Mouse (Mus musculus) large intestine, adult 2 months (tissue): ENCODE results near the gene Shtn1. TPM values are rescaled to one million over a fixed set of nuclear protein-coding genes. Genes with fewer than 3 reads are reported as not detected.

ENCODE experiments used
- DNase-seq: peaks from one replicate; pipeline ENCODE4 v3.0.0-alpha.2; 2012; ENCODE audit warnings: low read depth, low spot score
- WGBS: fragments of 180-500 bp; shearing (Covaris S2); methylation state at CpG from one replicate; pipeline ENCODE4 v1.1.7; 2018; 5-methylcytosine and 5-hydroxymethylcytosine counted together
- polyA plus RNA-seq: library from polyadenylated mRNA; depleted of rRNA; stranded (reverse); fragments of >200 nt; gene quantifications from 2 replicates; pipeline ENCODE4 v1.2.3, GENCODE M21; 2012

Shtn1 gene
- polyA plus RNA-seq, 1 experiment, result 4.1 TPM

- DNase-seq, result no peak
- 92% methylated on average over 6 of the region's 6 CpGs for WGBS
These were observed 21.8 kb downstream of the Shtn1 start for GRCm38 (mm10) chr19:59053931-59054631.

GRCm38 (mm10) chr19:59052783-59053490 is 23.0 kb downstream of the Shtn1 start:
- no peak for DNase-seq
- WGBS, result 76% methylated on average over 9 of the region's 9 CpGs

GRCm38 (mm10) chr19:59052053-59052452 is 23.8 kb downstream of the Shtn1 start:
- WGBS, result 61% methylated on average over 4 of the region's 4 CpGs
- no peak for DNase-seq

- WGBS, result 90% methylated on average over 9 of the region's 9 CpGs
- DNase-seq, result no peak
These were observed 24.3 kb downstream of the Shtn1 start for GRCm38 (mm10) chr19:59051622-59052021.

GRCm38 (mm10) chr19:59048852-59049251 is 27.0 kb downstream of the Shtn1 start:
- DNase-seq, result no peak
- 91% methylated on average over 6 of the region's 6 CpGs for WGBS

- DNase-seq, result no peak
- WGBS, result 82% methylated on average over 5 of the region's 5 CpGs
These were observed 28.4 kb downstream of the Shtn1 start for GRCm38 (mm10) chr19:59047511-59047910.

- no peak for DNase-seq
- 88% methylated on average over 3 of the region's 3 CpGs for WGBS
These were observed 34.8 kb downstream of the Shtn1 start for GRCm38 (mm10) chr19:59041086-59041485.

- WGBS, result 90% methylated on average over 4 of the region's 4 CpGs
- DNase-seq, result no peak
These were observed 37.1 kb downstream of the Shtn1 start for GRCm38 (mm10) chr19:59038793-59039192.

GRCm38 (mm10) chr19:59036811-59037210 is 39.1 kb downstream of the Shtn1 start:
- DNase-seq, result no peak
- 68% methylated on average over 3 of the region's 3 CpGs for WGBS

GRCm38 (mm10) chr19:59033241-59033640 is 42.7 kb downstream of the Shtn1 start:
- 63% methylated on average over 4 of the region's 4 CpGs for WGBS
- no peak for DNase-seq

- no peak for DNase-seq
- 85% methylated on average over 1 of the region's 1 CpGs for WGBS
These were observed 45.7 kb downstream of the Shtn1 start for GRCm38 (mm10) chr19:59030221-59030620.

- WGBS, result 85% methylated on average over 9 of the region's 9 CpGs
These were observed 46.9 kb downstream of the Shtn1 start for GRCm38 (mm10) chr19:59029011-59029410.

GRCm38 (mm10) chr19:59028130-59028529 is 47.8 kb downstream of the Shtn1 start:
- WGBS, result 98% methylated on average over 3 of the region's 3 CpGs
- DNase-seq, result no peak

More at GRCm38 (mm10) chr19:59029011-59029410, 46.9 kb downstream of the Shtn1 start:
- DNase-seq, result no peak

- 98% methylated on average over 3 of the region's 3 CpGs for WGBS
- DNase-seq, result no peak
These were observed 52.0 kb downstream of the Shtn1 start for GRCm38 (mm10) chr19:59023876-59024275.

GRCm38 (mm10) chr19:59021644-59022043 is 54.3 kb downstream of the Shtn1 start:
- no peak for DNase-seq

- DNase-seq, result no peak
- WGBS, result 76% methylated on average over 5 of the region's 5 CpGs
These were observed 65.1 kb downstream of the Shtn1 start for GRCm38 (mm10) chr19:59010802-59011201.

GRCm38 (mm10) chr19:59006577-59007340 is 69.1 kb downstream of the Shtn1 start:
- DNase-seq, result no peak
- 90% methylated on average over 15 of the region's 15 CpGs for WGBS

- no peak for DNase-seq
- 90% methylated on average over 6 of the region's 6 CpGs for WGBS
These were observed 73.1 kb downstream of the Shtn1 start for GRCm38 (mm10) chr19:59002827-59003226.

- no peak for DNase-seq
- 67% methylated on average over 9 of the region's 9 CpGs for whole genome bisulfite sequencing
These were observed 94.3 kb downstream of the Shtn1 start for GRCm38 (mm10) chr19:58981571-58981970.

GRCm38 (mm10) chr19:58980056-58980440 is 95.9 kb downstream of the Shtn1 start:
- no peak for DNase-seq
- WGBS, result 71% methylated on average over 5 of the region's 5 CpGs
